Mouse (Mus musculus): ENCODE results near the gene 2410015M20Rik. TPM values are rescaled to one million over a fixed set of nuclear protein-coding genes. Genes with fewer than 3 reads are reported as not detected.

2410015M20Rik gene
- 167 and 179 TPM in 2 replicates for polyA plus RNA-seq (2015; fragmentation: Nextera tagmentation; extraction: Ambion mirVana)

DNA sequence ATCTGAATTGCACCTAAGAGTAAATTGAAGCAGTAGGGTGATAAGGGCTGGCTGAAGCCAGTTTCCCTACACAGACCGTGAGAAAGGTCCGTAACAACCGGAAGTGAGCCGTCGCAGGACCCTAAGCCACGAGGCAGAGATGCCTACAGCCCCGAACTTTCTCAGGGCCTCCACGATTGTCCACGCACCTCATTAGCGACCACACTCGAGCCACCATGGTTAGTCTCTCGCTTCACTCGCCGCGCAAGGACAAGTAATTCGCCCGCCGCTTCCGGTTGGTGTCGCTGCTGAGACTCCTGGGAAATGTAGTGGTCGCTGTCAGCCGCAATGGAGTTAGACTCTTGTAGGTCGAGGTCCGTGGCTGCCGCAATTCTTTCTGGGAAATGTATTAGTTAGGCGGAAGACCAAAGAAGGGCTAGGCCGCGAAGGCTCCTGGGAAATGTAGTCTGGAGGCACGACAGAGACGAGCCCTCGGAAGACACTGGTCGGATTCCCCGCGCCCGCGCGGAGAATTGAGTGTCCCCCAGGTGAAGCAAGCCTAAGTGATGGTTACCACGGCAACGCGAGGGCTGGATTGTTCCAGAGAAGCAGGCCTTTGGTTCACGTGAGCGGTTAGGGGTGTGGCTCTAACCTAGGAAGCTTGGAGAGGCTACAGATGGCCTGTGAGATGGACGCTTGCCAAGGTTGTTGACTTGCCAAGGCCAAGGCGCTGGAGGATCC is at the start of gene 2410015M20Rik:
Gene 2410015M20Rik, minus strand, starts transcription at position 320 of the 720 bp plus-strand sequence.
- peak within 1 kb of the TSS; percentile 80 for H3K9ac ChIP-seq (replicated peaks; ENCODE audit: low read depth, low read length)
- peak within 1 kb of the TSS; percentile 63 for H3K27ac ChIP-seq (ENCODE audit: low read length)
- peak within 1 kb of the TSS; percentile 76 for H3K4me3 ChIP-seq (replicated peaks; ENCODE audit: low read length)
- H3K4me2 ChIP-seq (ENCODE audit: low read length): peak within 1 kb of the TSS; percentile 89
- no peaks in the 10 kb centered on the region for H3K27me3 ChIP-seq (replicated peaks; ENCODE audit: control insufficient read depth, insufficient read depth, low read length)
- peaks cover 22% of the 10 kb centered on the region for H3K36me3 ChIP-seq (ENCODE audit: control insufficient read depth, insufficient read depth)
- peaks cover 28% of the 10 kb centered on the region for H3K4me1 ChIP-seq (replicated peaks; ENCODE audit: control insufficient read depth, insufficient read depth, low read length)
- WGBS: under 1% methylated on average over 44 of the region's 44 CpGs
- H3K9me3 ChIP-seq (ENCODE audit: control insufficient read depth, low read length): no peaks in the 10 kb centered on the region
- peak; percentile 90 for ATAC-seq

DNA sequence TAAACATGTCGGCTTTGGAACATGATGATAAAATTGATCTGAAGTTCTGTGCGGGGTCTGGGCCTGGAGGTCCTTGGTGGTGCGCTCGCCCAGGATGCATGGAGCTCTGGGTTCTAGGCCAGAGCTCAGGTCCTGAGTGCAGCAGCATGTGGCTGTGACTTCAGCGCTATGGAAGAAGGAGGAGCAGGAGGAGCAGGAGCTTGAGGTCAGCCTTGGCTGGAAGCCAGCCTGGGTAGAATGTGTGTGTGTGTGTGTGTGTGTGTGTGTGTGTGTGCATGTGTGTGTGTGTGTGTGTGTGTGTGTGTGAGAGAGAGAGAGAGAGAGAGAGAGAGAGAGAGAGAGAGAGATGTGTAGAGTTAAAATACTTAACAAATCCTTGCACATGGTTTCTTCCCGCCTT is 46.6 kb upstream of the 2410015M20Rik start:
- no peak for ATAC-seq
- H3K27ac ChIP-seq (ENCODE audit: low read length): no peak overlapping the region
- no peaks in the 10 kb centered on the region for H3K27me3 ChIP-seq (replicated peaks; ENCODE audit: control insufficient read depth, insufficient read depth, low read length)
- H3K9ac ChIP-seq (replicated peaks; ENCODE audit: low read depth, low read length): no peak overlapping the region
- 86% methylated on average over 6 of the region's 6 CpGs for WGBS
- H3K4me2 ChIP-seq (ENCODE audit: low read length): no peak overlapping the region
- H3K36me3 ChIP-seq (ENCODE audit: control insufficient read depth, insufficient read depth): no peaks in the 10 kb centered on the region
- no peak overlapping the region for H3K4me3 ChIP-seq (replicated peaks; ENCODE audit: low read length)
- no peaks in the 10 kb centered on the region for H3K4me1 ChIP-seq (replicated peaks; ENCODE audit: control insufficient read depth, insufficient read depth, low read length)
- H3K9me3 ChIP-seq (ENCODE audit: control insufficient read depth, low read length): no peaks in the 10 kb centered on the region

DNA sequence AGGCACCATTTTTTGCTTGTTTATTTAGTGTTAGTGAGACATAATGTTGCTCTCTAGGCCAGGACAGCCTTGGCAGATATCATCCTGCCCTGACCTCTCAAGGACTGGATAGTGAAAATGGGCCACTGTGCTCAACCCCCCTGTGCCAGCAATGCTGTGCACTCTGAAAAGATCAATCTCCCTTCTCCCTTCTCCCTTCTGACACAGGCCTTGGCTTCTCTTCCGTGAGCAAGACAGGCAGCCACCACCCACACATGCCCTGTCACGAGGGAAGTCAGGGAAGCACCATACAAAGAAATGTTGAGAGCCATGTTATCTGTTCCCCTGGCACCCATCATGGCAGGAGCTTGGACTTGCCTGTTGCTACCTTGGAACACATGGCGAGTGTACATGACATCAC is 45.7 kb upstream of the 2410015M20Rik start:
- Histone ChIP-seq H3K4me1 (replicated peaks; ENCODE audit: control insufficient read depth, insufficient read depth, low read length) (no peaks in the 10 kb centered on the region), H3K4me2 (ENCODE audit: low read length) (no peak overlapping the region), H3K9me3 (ENCODE audit: control insufficient read depth, low read length) (no peaks in the 10 kb centered on the region), H3K36me3 (ENCODE audit: control insufficient read depth, insufficient read depth) (no peaks in the 10 kb centered on the region), H3K27me3 (replicated peaks; ENCODE audit: control insufficient read depth, insufficient read depth, low read length) (no peaks in the 10 kb centered on the region; the same call in 1 of the 2 replicates), H3K9ac (replicated peaks; ENCODE audit: low read depth, low read length) (no peak overlapping the region), H3K4me3 (replicated peaks; ENCODE audit: low read length) (no peak overlapping the region), H3K27ac (ENCODE audit: low read length) (no peak overlapping the region)
- 84% methylated on average over 3 of the region's 3 CpGs for WGBS
- ATAC-seq: no peak

DNA sequence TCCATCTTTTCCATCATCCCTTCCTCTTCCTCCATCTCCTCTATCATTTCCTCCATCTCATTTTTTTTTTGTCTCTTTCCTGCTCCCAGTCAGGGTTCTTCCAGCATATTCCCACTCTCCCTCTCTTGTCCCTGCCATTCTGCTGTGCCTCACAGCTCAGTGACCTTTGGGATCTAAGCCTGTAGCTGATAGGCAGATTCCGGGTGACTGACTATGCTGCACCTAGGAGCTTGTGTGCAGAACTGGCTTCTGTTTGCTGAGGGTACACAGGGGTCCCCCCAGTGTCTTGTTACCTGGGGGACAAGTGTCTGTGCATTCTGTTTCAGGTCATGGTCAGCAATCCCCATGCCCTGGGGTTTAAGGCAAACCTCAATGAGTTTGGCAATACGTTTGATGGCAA is 45.2 kb upstream of the 2410015M20Rik start:
- no peak overlapping the region for H3K9ac ChIP-seq (replicated peaks; ENCODE audit: low read depth, low read length)
- H3K27me3 ChIP-seq (replicated peaks; ENCODE audit: control insufficient read depth, insufficient read depth, low read length): no peaks in the 10 kb centered on the region; the same call in 1 of the 2 replicates
- no peaks in the 10 kb centered on the region for H3K4me1 ChIP-seq (replicated peaks; ENCODE audit: control insufficient read depth, insufficient read depth, low read length)
- no peak for ATAC-seq
- H3K36me3 ChIP-seq (ENCODE audit: control insufficient read depth, insufficient read depth): no peaks in the 10 kb centered on the region
- H3K9me3 ChIP-seq (ENCODE audit: control insufficient read depth, low read length): no peaks in the 10 kb centered on the region
- H3K4me2 ChIP-seq (ENCODE audit: low read length): no peak overlapping the region
- no peak overlapping the region for H3K4me3 ChIP-seq (replicated peaks; ENCODE audit: low read length)
- 75% methylated on average over 2 of the region's 2 CpGs for WGBS
- H3K27ac ChIP-seq (ENCODE audit: low read length): no peak overlapping the region

DNA sequence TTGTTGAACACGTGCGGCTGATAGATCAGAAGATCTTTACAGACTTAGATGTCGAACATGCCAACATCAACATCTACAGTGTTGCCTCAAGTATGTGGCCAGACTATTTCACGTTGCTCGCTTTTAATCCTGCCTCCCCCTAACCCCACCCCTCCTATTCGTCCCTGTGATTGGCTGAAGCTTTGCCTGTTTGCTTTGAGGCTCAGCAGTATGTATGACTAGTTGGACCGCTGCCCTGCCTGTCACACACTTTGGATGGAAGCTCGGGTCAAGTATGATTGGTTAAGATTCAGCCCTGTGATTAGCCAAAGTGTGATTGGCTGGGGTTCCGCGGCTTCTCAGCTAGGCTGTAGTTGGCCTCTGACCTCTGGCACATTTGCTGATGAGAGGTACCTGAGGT is 42.2 kb upstream of the 2410015M20Rik start:
- 42% methylated on average over 10 of the region's 10 CpGs for WGBS
- no peak for ATAC-seq
- Histone ChIP-seq H3K4me2 (ENCODE audit: low read length) (no peak overlapping the region), H3K9ac (replicated peaks; ENCODE audit: low read depth, low read length) (no peak overlapping the region), H3K27me3 (replicated peaks; ENCODE audit: control insufficient read depth, insufficient read depth, low read length) (no peaks in the 10 kb centered on the region; the same call in 1 of the 2 replicates), H3K4me1 (replicated peaks; ENCODE audit: control insufficient read depth, insufficient read depth, low read length) (no peaks in the 10 kb centered on the region), H3K27ac (ENCODE audit: low read length) (no peak overlapping the region), H3K4me3 (replicated peaks; ENCODE audit: low read length) (no peak overlapping the region), H3K36me3 (ENCODE audit: control insufficient read depth, insufficient read depth) (no peaks in the 10 kb centered on the region), H3K9me3 (ENCODE audit: control insufficient read depth, low read length) (no peaks in the 10 kb centered on the region)

DNA sequence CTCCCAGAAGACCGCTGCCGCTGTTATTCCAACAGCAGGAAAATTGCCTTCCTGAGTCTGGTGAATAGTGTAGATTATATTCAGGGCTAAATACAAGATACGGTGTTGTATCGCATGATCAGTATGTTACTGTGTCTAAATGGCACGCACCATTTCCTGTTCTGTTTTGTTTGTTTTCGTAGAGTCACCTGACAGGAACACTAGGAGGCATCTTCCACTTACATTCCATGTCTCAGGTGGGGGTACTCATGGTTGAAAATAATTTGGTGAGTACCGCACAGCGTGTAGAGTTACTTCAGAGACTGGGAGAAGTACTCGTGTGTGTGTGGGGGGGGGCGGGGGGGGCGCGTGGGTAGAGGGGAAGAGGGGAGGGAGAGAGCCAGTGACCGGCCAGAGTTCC is 38.0 kb upstream of the 2410015M20Rik start:
- no peak overlapping the region for H3K4me2 ChIP-seq (ENCODE audit: low read length)
- no peaks in the 10 kb centered on the region; the same call in 1 of the 2 replicates for H3K27me3 ChIP-seq (replicated peaks; ENCODE audit: control insufficient read depth, insufficient read depth, low read length)
- H3K4me1 ChIP-seq (replicated peaks; ENCODE audit: control insufficient read depth, insufficient read depth, low read length): no peaks in the 10 kb centered on the region
- H3K36me3 ChIP-seq (ENCODE audit: control insufficient read depth, insufficient read depth): no peaks in the 10 kb centered on the region
- no peak overlapping the region for H3K4me3 ChIP-seq (replicated peaks; ENCODE audit: low read length)
- WGBS: 80% methylated on average over 9 of the region's 13 CpGs
- ATAC-seq: no peak
- no peak overlapping the region for H3K27ac ChIP-seq (ENCODE audit: low read length)
- no peak overlapping the region for H3K9ac ChIP-seq (replicated peaks; ENCODE audit: low read depth, low read length)
- no peaks in the 10 kb centered on the region for H3K9me3 ChIP-seq (ENCODE audit: control insufficient read depth, low read length)

DNA sequence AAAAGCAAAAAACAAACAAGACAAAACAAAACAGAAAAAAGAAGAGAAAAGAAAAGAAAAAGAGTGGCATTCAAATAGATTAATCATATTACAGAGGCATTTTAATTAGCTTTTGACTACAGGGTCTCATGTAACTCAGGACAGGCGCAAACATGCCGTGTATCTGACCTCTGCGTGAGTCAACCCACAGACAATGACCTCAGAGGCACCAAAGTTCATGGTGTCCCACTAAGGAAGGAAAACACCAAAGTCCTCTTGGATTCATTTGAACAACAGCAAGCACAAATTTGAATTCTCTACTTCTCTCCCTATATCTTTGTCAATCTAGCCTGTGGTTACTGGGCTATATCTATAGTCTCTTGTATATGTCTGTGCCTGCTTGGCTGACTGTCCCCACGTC is 33.7 kb upstream of the 2410015M20Rik start:
- 80% methylated on average over 4 of the region's 4 CpGs for WGBS
- Histone ChIP-seq H3K27ac (ENCODE audit: low read length) (no peak overlapping the region), H3K4me1 (replicated peaks; ENCODE audit: control insufficient read depth, insufficient read depth, low read length) (no peaks in the 10 kb centered on the region), H3K27me3 (replicated peaks; ENCODE audit: control insufficient read depth, insufficient read depth, low read length) (no peaks in the 10 kb centered on the region), H3K9ac (replicated peaks; ENCODE audit: low read depth, low read length) (no peak overlapping the region), H3K9me3 (ENCODE audit: control insufficient read depth, low read length) (no peaks in the 10 kb centered on the region), H3K4me3 (replicated peaks; ENCODE audit: low read length) (no peak overlapping the region), H3K36me3 (ENCODE audit: control insufficient read depth, insufficient read depth) (no peaks in the 10 kb centered on the region), H3K4me2 (ENCODE audit: low read length) (no peak overlapping the region)
- no peak for ATAC-seq

DNA sequence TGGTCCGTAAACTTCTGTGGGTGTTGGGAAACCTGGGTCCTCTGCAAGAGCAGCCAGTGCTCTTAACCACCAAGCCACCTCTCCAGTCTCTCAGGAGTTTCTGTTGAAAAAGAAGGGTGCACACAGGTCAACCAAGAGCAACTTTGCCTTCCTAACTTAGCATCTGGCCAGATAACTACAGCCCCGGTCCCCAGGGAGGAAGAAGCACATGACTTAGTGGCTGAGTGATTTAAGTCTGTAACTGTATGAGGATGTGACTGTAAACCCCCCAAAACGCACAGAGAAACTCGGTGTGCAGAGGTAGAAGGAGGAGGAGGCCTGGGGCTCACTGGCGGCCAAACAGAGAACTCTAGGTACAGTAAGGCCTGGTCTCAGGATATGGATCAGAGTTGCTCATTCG is 24.5 kb upstream of the 2410015M20Rik start:
- Histone ChIP-seq H3K4me1 (replicated peaks; ENCODE audit: control insufficient read depth, insufficient read depth, low read length) (no peaks in the 10 kb centered on the region), H3K4me2 (ENCODE audit: low read length) (no peak overlapping the region), H3K27ac (ENCODE audit: low read length) (no peak overlapping the region), H3K36me3 (ENCODE audit: control insufficient read depth, insufficient read depth) (no peaks in the 10 kb centered on the region), H3K9me3 (ENCODE audit: control insufficient read depth, low read length) (no peaks in the 10 kb centered on the region), H3K4me3 (replicated peaks; ENCODE audit: low read length) (no peak overlapping the region), H3K9ac (replicated peaks; ENCODE audit: low read depth, low read length) (no peak overlapping the region), H3K27me3 (replicated peaks; ENCODE audit: control insufficient read depth, insufficient read depth, low read length) (no peaks in the 10 kb centered on the region)
- ATAC-seq: no peak
- 87% methylated on average over 6 of the region's 6 CpGs for WGBS

DNA sequence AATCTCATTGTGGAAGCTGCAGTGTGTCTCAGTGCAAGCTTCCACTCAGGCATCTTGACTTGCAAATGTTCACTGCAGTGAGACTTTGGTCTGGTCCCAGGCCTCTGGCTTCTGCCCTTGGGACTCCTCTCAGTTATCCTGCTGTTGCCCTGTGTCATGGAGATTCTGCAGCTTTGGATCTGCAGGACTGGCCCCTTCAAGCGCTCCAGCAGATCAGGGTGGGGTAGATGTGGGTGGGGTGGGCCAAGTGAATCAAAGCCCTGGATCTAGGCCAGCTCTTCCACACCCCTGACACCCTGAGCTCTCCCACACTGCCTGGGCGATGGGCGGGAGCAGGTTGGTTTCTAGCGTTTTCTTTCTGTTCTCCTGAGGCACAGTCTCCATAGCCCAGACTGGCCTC is 22.2 kb upstream of the 2410015M20Rik start:
- H3K4me2 ChIP-seq (ENCODE audit: low read length): no peak overlapping the region
- no peaks in the 10 kb centered on the region for H3K9me3 ChIP-seq (ENCODE audit: control insufficient read depth, low read length)
- no peak for ATAC-seq
- 71% methylated on average over 4 of the region's 4 CpGs for WGBS
- H3K9ac ChIP-seq (replicated peaks; ENCODE audit: low read depth, low read length): no peak overlapping the region
- no peaks in the 10 kb centered on the region for H3K27me3 ChIP-seq (replicated peaks; ENCODE audit: control insufficient read depth, insufficient read depth, low read length)
- no peak overlapping the region for H3K27ac ChIP-seq (ENCODE audit: low read length)
- H3K36me3 ChIP-seq (ENCODE audit: control insufficient read depth, insufficient read depth): no peaks in the 10 kb centered on the region
- no peak overlapping the region for H3K4me3 ChIP-seq (replicated peaks; ENCODE audit: low read length)
- peaks cover 10% of the 10 kb centered on the region for H3K4me1 ChIP-seq (replicated peaks; ENCODE audit: control insufficient read depth, insufficient read depth, low read length)

Data from forebrain, embryonic 16.5 days (tissue).